Mouse (Mus musculus) midbrain, embryonic 16.5 days (tissue): ENCODE measurements at regions not wholly inside any gene's neighbourhood (a gene's known extent, or its start where the extent isn't known, plus 50 kb on each side); places are given as distances from the start of the nearest gene placed in this dataset.
A peak's percentile ranks its signal among the peaks of the same experiment; 100 is the strongest.

Experiments used
- ATAC-seq: fragments of 200-750 bp; cut with Nextera tagmentation; 2 replicates; pipeline ENCODE4 v1.8.0; 2017; ENCODE audit warnings: moderate TSS enrichment
- H3K27ac ChIP-seq: fragments of 300-500 bp; sonication (generic); 2 replicates; pipeline ENCODE4 v1.5.1; 2014; ENCODE audit warnings: mild to moderate bottlenecking, low read length, mixed read lengths
- H3K27me3 ChIP-seq: fragments of 300-500 bp; sonication (generic); 2 replicates; pipeline ENCODE4 v1.6.1; 2014; ENCODE audit warnings: low read depth, low read length, mixed read lengths; ENCODE audit not compliant: control insufficient read depth, insufficient read depth
- H3K36me3 ChIP-seq: fragments of 300-500 bp; sonication (generic); 2 replicates; pipeline ENCODE4 v1.6.1; 2014; ENCODE audit warnings: mild to moderate bottlenecking, low read length, moderate library complexity, mixed read lengths; ENCODE audit not compliant: control insufficient read depth, insufficient read depth
- H3K4me1 ChIP-seq: fragments of 300-500 bp; sonication (generic); 2 replicates; pipeline ENCODE4 v1.6.1; 2014; ENCODE audit warnings: mild to moderate bottlenecking, low read length, mixed read lengths; ENCODE audit not compliant: control insufficient read depth, insufficient read depth
- H3K4me2 ChIP-seq: fragments of 300-500 bp; sonication (generic); 2 replicates; pipeline ENCODE4 v1.6.1; 2014; ENCODE audit warnings: mild to moderate bottlenecking, low read length, mixed read lengths
- H3K4me3 ChIP-seq: fragments of 300-500 bp; sonication (generic); 2 replicates; pipeline ENCODE4 v1.5.1; 2014; ENCODE audit warnings: low read depth, mild to moderate bottlenecking, low read length, moderate library complexity, mixed read lengths
- H3K9ac ChIP-seq: fragments of 300-500 bp; sonication (generic); 2 replicates; pipeline ENCODE4 v1.6.1; 2014; ENCODE audit warnings: low read depth, low read length, mixed read lengths
- H3K9me3 ChIP-seq: fragments of 300-500 bp; sonication (generic); replicated peaks from 2 replicates; pipeline ENCODE4 v1.6.1; 2014; ENCODE audit warnings: mild to moderate bottlenecking, low read length, mixed read lengths; ENCODE audit not compliant: control insufficient read depth, poor library complexity, severe bottlenecking
- WGBS: fragments of 180-500 bp; shearing (Covaris S2); extraction: QIAGEN DNeasy Blood & Tissue Kit; methylation state at CpG from one replicate; pipeline ENCODE4 v1.1.7; 2014; 5-methylcytosine and 5-hydroxymethylcytosine counted together

DNA sequence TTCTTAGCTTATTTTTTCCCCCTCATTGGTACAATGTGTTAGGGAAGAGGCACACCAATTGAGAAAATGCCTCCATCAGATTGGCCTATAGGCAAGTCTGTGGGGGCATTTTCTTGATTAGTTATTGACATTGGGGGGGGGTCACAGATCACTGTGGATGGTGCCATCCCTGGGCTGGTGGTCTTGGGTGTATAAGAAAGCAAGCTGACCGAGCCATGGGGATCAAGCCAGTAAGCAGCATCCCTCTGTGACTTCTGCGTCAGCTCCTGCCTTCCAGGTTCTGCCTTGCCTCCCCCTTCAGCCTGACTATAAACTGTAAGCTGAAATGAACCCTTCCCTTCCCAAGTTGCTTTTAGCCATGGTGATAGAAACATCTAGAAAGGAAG is 71.5 kb upstream of the Parp11 start:
- Histone ChIP-seq H3K9ac (no peak overlapping the region), H3K27ac (no peak overlapping the region), H3K27me3 (peaks cover 5% of the 10 kb centered on the region; the same call in 1 of the 2 replicates)

DNA sequence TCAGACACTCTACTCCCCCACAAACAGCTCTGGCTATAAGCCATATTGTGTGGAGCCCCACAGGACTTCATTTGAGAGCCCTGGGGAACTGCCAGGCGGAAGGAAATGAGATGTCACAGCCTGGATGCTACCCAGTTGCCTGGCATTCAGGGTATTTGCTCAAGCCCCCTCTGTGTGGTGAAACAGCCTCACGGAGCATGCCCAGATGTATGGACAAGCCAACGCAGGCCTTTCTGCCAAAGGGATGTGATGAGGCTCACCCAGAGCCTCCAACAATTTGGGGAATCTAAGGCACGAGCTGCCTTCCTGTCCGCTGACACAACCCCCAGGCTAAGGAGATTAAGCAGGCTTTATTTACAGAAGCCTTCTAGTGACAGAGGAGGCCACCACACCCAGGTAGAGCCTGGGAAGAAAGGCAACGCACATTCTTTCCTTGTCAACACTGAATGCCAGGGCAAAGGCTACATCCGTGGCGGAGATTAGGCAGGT is 70.9 kb upstream of the Parp11 start:
- Histone ChIP-seq H3K36me3 (no peaks in the 10 kb centered on the region), H3K27me3 (peaks cover 5% of the 10 kb centered on the region; the same call in 1 of the 2 replicates), H3K4me1 (peaks cover 3% of the 10 kb centered on the region; the same call in 1 of the 2 replicates), H3K4me3 (no peak overlapping the region), H3K9ac (no peak overlapping the region), H3K4me2 (no peak overlapping the region), H3K9me3 (no peaks in the 10 kb centered on the region), H3K27ac (no peak overlapping the region)
- 41% methylated on average over 8 of the region's 8 CpGs for WGBS
- ATAC-seq, result 0 out of 2 replicates have a peak, but pooled peaks have one; percentile 21

More for the DNA sequence above, 71.5 kb upstream of the Parp11 start:
- H3K4me1 ChIP-seq, result peaks cover 3% of the 10 kb centered on the region; the same call in 1 of the 2 replicates
- no peak overlapping the region for H3K4me3 ChIP-seq
- WGBS, result 92% methylated on average over 2 of the region's 2 CpGs
- no peak overlapping the region for H3K4me2 ChIP-seq
- H3K36me3 ChIP-seq, result no peaks in the 10 kb centered on the region
- H3K9me3 ChIP-seq, result no peaks in the 10 kb centered on the region
- ATAC-seq, result no peak

DNA sequence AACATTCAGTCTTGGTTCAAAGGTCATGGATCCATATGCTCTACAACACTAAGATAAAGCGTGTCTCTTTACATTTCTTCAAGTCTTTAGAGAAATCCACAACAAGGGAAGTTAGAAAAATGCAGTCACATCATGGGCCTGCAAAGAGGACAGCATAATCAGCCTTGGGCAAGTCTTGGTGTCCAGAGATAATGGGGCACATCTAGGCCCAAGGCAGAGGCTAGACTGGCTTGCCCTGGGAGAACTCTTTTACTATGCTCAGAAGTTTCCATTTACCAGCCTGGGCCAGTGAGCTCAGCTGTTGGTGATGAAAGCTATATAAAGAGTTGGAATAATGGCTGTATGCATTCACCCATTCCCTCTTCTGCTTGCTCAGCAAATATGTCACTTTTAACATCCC is 67.9 kb upstream of the Parp11 start:
- H3K36me3 ChIP-seq, result no peaks in the 10 kb centered on the region
- no peak overlapping the region for H3K9ac ChIP-seq
- no peak overlapping the region for H3K4me3 ChIP-seq
- no peak overlapping the region for H3K4me2 ChIP-seq
- 96% methylated on average over 1 of the region's 1 CpGs for WGBS
- H3K27me3 ChIP-seq, result peaks cover 5% of the 10 kb centered on the region; the same call in 1 of the 2 replicates
- peaks cover 3% of the 10 kb centered on the region; the same call in 1 of the 2 replicates for H3K4me1 ChIP-seq
- H3K9me3 ChIP-seq, result no peaks in the 10 kb centered on the region
- no peak for ATAC-seq
- no peak overlapping the region for H3K27ac ChIP-seq

DNA sequence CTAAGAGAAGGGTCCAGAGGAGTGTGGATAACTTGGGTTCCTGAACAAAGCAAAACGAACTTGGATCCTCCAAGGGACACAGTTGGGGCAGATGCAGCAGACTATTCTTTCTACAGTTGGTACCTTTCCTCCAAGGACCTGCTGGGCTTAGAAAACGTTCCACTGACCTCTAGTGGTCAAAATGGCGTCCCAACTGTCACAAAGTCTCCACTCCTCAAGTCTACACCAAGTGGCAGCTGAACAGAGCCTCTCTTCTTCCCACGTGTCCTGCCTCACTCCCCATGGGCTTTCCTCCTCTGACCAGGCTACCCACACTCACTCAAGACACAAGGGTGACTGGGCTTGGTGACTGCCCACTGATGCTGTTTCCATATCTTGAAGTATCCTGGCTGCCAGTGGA is 67.1 kb upstream of the Parp11 start:
- H3K4me2 ChIP-seq, result no peak overlapping the region
- peaks cover 3% of the 10 kb centered on the region; the same call in 1 of the 2 replicates for H3K4me1 ChIP-seq
- no peaks in the 10 kb centered on the region for H3K9me3 ChIP-seq
- H3K9ac ChIP-seq, result no peak overlapping the region
- no peak for ATAC-seq
- no peak overlapping the region for H3K27ac ChIP-seq
- H3K4me3 ChIP-seq, result no peak overlapping the region
- WGBS, result 8% methylated on average over 4 of the region's 4 CpGs
- H3K27me3 ChIP-seq, result peaks cover 5% of the 10 kb centered on the region; the same call in 1 of the 2 replicates
- H3K36me3 ChIP-seq, result no peaks in the 10 kb centered on the region

DNA sequence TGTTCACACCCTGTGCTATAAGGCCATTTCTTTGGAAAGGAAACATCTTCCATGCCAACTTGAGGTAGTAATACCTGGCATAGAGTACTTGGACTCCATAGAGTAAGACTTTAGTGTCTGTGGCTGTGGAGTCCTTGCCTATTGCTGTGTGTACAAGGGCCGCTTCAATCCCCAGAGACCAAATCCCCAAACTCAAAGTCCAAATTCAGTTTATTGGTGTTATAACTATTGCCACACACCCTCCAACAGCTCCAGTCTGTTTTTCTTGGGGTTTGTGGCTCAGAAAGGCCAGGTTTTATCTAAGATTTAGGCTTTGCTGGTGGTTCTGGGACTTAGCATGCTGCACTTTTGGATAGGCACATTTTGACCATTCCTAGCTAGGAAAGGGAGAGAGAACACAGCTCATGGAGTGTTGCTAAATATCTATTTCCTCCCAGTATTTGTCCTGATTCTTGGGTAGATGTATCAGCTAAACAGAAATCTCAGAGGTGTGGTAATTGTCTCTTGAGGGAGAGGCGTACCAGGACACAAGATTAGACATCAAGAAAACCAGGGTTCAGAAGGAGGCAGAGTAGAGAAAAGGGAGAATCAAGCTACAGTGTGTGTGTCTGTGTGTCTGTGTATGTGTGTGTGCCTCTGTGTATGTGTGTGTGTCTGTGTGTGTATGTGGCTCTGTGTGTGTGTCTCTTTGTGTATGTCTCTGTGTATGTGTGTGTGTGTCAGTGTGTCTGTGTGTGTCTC is 65.3 kb upstream of the Parp11 start:
- H3K9ac ChIP-seq, result no peak overlapping the region
- H3K4me3 ChIP-seq, result no peak overlapping the region
- H3K27me3 ChIP-seq, result peaks cover 5% of the 10 kb centered on the region; the same call in 1 of the 2 replicates
- no peak overlapping the region for H3K27ac ChIP-seq
- WGBS, result 95% methylated on average over 2 of the region's 2 CpGs
- no peaks in the 10 kb centered on the region for H3K9me3 ChIP-seq
- no peak for ATAC-seq
- no peaks in the 10 kb centered on the region for H3K4me1 ChIP-seq
- no peaks in the 10 kb centered on the region for H3K36me3 ChIP-seq
- no peak overlapping the region for H3K4me2 ChIP-seq

DNA sequence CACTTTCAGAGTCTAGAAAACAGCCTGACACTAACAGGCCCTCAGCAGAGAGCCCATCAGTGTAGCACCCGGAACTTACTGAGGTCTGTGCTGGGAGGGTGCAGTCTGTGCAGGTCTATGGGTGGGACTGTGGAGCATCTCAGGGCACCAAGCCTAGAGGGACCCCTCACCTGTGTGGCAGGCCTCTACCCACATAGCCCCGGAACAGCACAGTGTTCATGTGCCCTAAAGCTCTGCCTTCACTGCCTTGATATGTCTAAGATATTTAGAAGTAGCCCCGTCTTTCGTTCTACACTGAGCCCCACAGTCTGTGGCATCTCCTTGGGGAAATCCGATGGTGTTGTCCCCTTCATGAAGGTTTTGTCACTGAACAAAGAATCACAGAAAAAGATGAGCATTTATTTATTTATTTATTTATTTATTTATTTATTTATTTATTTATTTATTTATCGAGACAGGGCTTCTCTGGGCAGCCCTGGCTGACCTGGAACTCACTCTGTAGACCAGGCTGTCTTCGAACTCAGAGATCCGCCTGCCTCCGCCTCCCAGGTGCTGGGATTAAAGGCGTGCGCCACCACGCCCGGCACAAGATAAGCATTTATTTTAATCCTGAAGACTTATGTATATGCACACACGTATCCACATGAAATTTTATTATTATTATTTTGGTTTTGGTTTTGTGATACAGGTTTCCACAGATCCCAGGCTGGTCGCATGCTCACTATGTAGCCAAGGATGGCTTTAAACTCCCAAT is 55.2 kb upstream of the Parp11 start:
- Histone ChIP-seq H3K27me3 (no peaks in the 10 kb centered on the region), H3K36me3 (no peaks in the 10 kb centered on the region), H3K4me3 (no peak overlapping the region), H3K4me2 (no peak overlapping the region), H3K27ac (no peak overlapping the region), H3K9me3 (no peaks in the 10 kb centered on the region), H3K4me1 (peaks cover 10% of the 10 kb centered on the region), H3K9ac (no peak overlapping the region)
- ATAC-seq, result no peak
- 98% methylated on average over 15 of the region's 15 CpGs for WGBS

GRCm38 (mm10) chr6:127392012-127392798 is 54.4 kb upstream of the Parp11 start:
- ATAC-seq, result no peak
- Histone ChIP-seq H3K4me1 (peaks cover 10% of the 10 kb centered on the region), H3K4me2 (no peak overlapping the region), H3K27ac (no peak overlapping the region), H3K4me3 (no peak overlapping the region), H3K27me3 (no peaks in the 10 kb centered on the region), H3K36me3 (no peaks in the 10 kb centered on the region), H3K9me3 (no peaks in the 10 kb centered on the region), H3K9ac (no peak overlapping the region)
- WGBS, result 88% methylated on average over 12 of the region's 12 CpGs

- ATAC-seq, result no peak
- Histone ChIP-seq H3K4me2 (no peak overlapping the region), H3K4me1 (peaks cover 10% of the 10 kb centered on the region), H3K27ac (no peak overlapping the region), H3K4me3 (no peak overlapping the region), H3K9ac (no peak overlapping the region), H3K36me3 (no peaks in the 10 kb centered on the region), H3K9me3 (no peaks in the 10 kb centered on the region), H3K27me3 (no peaks in the 10 kb centered on the region)
- 100% methylated on average over 1 of the region's 1 CpGs for WGBS
These were observed 53.9 kb upstream of the Parp11 start for GRCm38 (mm10) chr6:127392799-127393172.
